29 mouse cellular contexts compared by ENCODE assay signal in genomic region chr4:139799436-139800100, GRCm38 (mm10). TPM values are rescaled to one million over a fixed set of nuclear protein-coding genes. Genes with fewer than 3 reads are reported as not detected.
A peak's percentile ranks its signal among the peaks of the same experiment; 100 is the strongest.
DNase-seq lines count a peak whose midpoint lies in the region; ATAC-seq and TF ChIP-seq lines count a peak whose summit lies in the region.
"Had no signal": no experiment of that assay in that cellular context is flagged by ENCODE, and none has a peak within 500 bp of the region (broad histone marks: within the 10 kb centered on the region; RNA-seq: fewer than 3 reads in every experiment).

No protein-coding gene starts in this region.

- no peaks in the 10 kb centered on the region for H3K36me3 ChIP-seq in embryonic facial prominence, embryonic 13.5 days
- H3K36me3 ChIP-seq in embryonic facial prominence, embryonic 10.5 days (replicated peaks): no peaks in the 10 kb centered on the region
- no peaks in the 10 kb centered on the region for H3K36me3 ChIP-seq in midbrain, embryonic 14.5 days (ENCODE audit: control insufficient read depth, insufficient read depth, low read length)
- H3K36me3 ChIP-seq in intestine, postnatal 0 days (ENCODE audit: control insufficient read depth, insufficient read depth): no peaks in the 10 kb centered on the region
- H3K36me3 ChIP-seq: embryonic facial prominence, embryonic 12.5 days; hindbrain, embryonic 12.5 days; limb, embryonic 10.5 days; midbrain, embryonic 15.5 days had no signal

- H3K4me2 ChIP-seq in embryonic facial prominence, embryonic 13.5 days: no peak overlapping the region
- no peak overlapping the region for H3K4me2 ChIP-seq in midbrain, embryonic 14.5 days (ENCODE audit: low read length)
- H3K4me2 ChIP-seq in intestine, postnatal 0 days (replicated peaks; ENCODE audit: low read depth): no peak overlapping the region
- H3K4me2 ChIP-seq: embryonic facial prominence, embryonic 12.5 days; heart, embryonic 11.5 days; hindbrain, embryonic 12.5 days; midbrain, embryonic 15.5 days had no signal

- H3K27ac ChIP-seq in embryonic facial prominence, embryonic 13.5 days: 0 out of 2 replicates have a peak overlapping the region, but pooled peaks have one; percentile 9
- no peak overlapping the region for H3K27ac ChIP-seq in embryonic facial prominence, embryonic 10.5 days (replicated peaks)
- H3K27ac ChIP-seq in midbrain, embryonic 14.5 days (replicated peaks; ENCODE audit: low read depth, low read length): no peak overlapping the region
- no peak overlapping the region for H3K27ac ChIP-seq in intestine, postnatal 0 days (ENCODE audit: low read depth, low read length)
- H3K27ac ChIP-seq: embryonic facial prominence, embryonic 12.5 days; hindbrain, embryonic 12.5 days; left cerebral cortex, adult 2 months; limb, embryonic 10.5 days; midbrain, embryonic 15.5 days had no signal

- H3K4me3 ChIP-seq in embryonic facial prominence, embryonic 13.5 days: no peak overlapping the region
- no peak overlapping the region for H3K4me3 ChIP-seq in embryonic facial prominence, embryonic 10.5 days
- no peak overlapping the region for H3K4me3 ChIP-seq in midbrain, embryonic 14.5 days (replicated peaks; ENCODE audit: low read depth, low read length)
- H3K4me3 ChIP-seq in intestine, postnatal 0 days (ENCODE audit: low read depth, low read length): no peak overlapping the region
- H3K4me3 ChIP-seq: embryonic facial prominence, embryonic 12.5 days; hindbrain, embryonic 12.5 days; left cerebral cortex, adult 2 months; limb, embryonic 10.5 days; megakaryocyte, embryonic 14.5 days; midbrain, embryonic 15.5 days had no signal

- no peak for DNase-seq in embryonic facial prominence, embryonic 10.5 days (ENCODE audit: low spot score)
- DNase-seq in thymus, postnatal 4 days: peak; percentile 71
- DNase-seq in thymus, postnatal 25 days: no peak
- DNase-seq in lung, postnatal 14 days: peak; percentile 7
- no peak for DNase-seq in midbrain, embryonic 14.5 days
- DNase-seq in left cerebral cortex, postnatal 14 days (ENCODE audit: low spot score in 2 of 2): no peak
- DNase-seq: adrenal gland, postnatal 10 days; cerebellum, adult 9-10 months; heart, postnatal 10 days; kidney, adult 8-10 months; kidney, postnatal 14 days; liver, postnatal 0 days; retina, postnatal 1 day; right cerebral cortex, postnatal 4 days had no signal

- intact Hi-C loops in left cerebral cortex, postnatal 14 days (cut with DNase I): no loop called here

- peaks cover 20% of the 10 kb centered on the region for H3K4me1 ChIP-seq in embryonic facial prominence, embryonic 13.5 days
- H3K4me1 ChIP-seq in embryonic facial prominence, embryonic 10.5 days: peaks cover 48% of the 10 kb centered on the region
- H3K4me1 ChIP-seq in midbrain, embryonic 14.5 days (ENCODE audit: control insufficient read depth, insufficient read depth, low read length): 0 out of 2 replicates have a peak, but pooled peaks cover 7% of the 10 kb centered on the region
- H3K4me1 ChIP-seq in intestine, postnatal 0 days (replicated peaks; ENCODE audit: control insufficient read depth, insufficient read depth, low read length): no peaks in the 10 kb centered on the region
- H3K4me1 ChIP-seq: megakaryocyte, embryonic 14.5 days had no signal

- no peak for TF ChIP-seq CTCF in intestine, postnatal 0 days (IDR thresholded peaks at IDR 0.05; ENCODE audit: low read depth)

- no peak overlapping the region for H3K9ac ChIP-seq in embryonic facial prominence, embryonic 13.5 days
- no peak overlapping the region for H3K9ac ChIP-seq in midbrain, embryonic 14.5 days (replicated peaks; ENCODE audit: low read length)
- H3K9ac ChIP-seq in intestine, postnatal 0 days (ENCODE audit: low read depth, low read length): no peak overlapping the region
- H3K9ac ChIP-seq: embryonic facial prominence, embryonic 12.5 days; hindbrain, embryonic 12.5 days; liver, postnatal 0 days; midbrain, embryonic 15.5 days had no signal

- H3K9me3 ChIP-seq in embryonic facial prominence, embryonic 13.5 days: no peaks in the 10 kb centered on the region
- no peaks in the 10 kb centered on the region for H3K9me3 ChIP-seq in embryonic facial prominence, embryonic 10.5 days
- no peaks in the 10 kb centered on the region for H3K9me3 ChIP-seq in midbrain, embryonic 14.5 days (ENCODE audit: control insufficient read depth, low read length)
- no peaks in the 10 kb centered on the region for H3K9me3 ChIP-seq in intestine, postnatal 0 days (ENCODE audit: control insufficient read depth)
- H3K9me3 ChIP-seq: embryonic facial prominence, embryonic 12.5 days; hindbrain, embryonic 12.5 days; limb, embryonic 10.5 days; megakaryocyte, embryonic 14.5 days; midbrain, embryonic 15.5 days had no signal

- peaks cover 14% of the 10 kb centered on the region for H3K27me3 ChIP-seq in embryonic facial prominence, embryonic 13.5 days
- peaks cover 100% of the 10 kb centered on the region for H3K27me3 ChIP-seq in embryonic facial prominence, embryonic 10.5 days (replicated peaks; ENCODE audit: low read depth, poor library complexity, severe bottlenecking)
- peaks cover 14% of the 10 kb centered on the region; the same call in 1 of the 2 replicates for H3K27me3 ChIP-seq in midbrain, embryonic 14.5 days (ENCODE audit: control insufficient read depth, insufficient read depth, low read length)
- H3K27me3 ChIP-seq in intestine, postnatal 0 days (replicated peaks; ENCODE audit: control insufficient read depth, insufficient read depth, low read length): 0 out of 2 replicates have a peak, but pooled peaks cover 11% of the 10 kb centered on the region

- ATAC-seq in embryonic facial prominence, embryonic 13.5 days (ENCODE audit: insufficient number of reproducible peaks, insufficient read depth, low FRiP score, low TSS enrichment, low read depth): no peak
- ATAC-seq in midbrain, embryonic 14.5 days (ENCODE audit: low FRiP score, low TSS enrichment): no peak
- no peak for ATAC-seq in intestine, postnatal 0 days
- ATAC-seq: forebrain, embryonic 16.5 days; inflammation-experienced regulatory T-cells, adult 6 months; liver, postnatal 0 days; midbrain, embryonic 15.5 days; Patski had no signal

- WGBS in embryonic facial prominence, embryonic 13.5 days: 69% methylated on average over 9 of the region's 10 CpGs
- WGBS in embryonic facial prominence, embryonic 10.5 days: 74% methylated on average over 10 of the region's 10 CpGs
- 75% methylated on average over 10 of the region's 10 CpGs for WGBS in midbrain, embryonic 14.5 days
- WGBS in intestine, postnatal 0 days: 71% methylated on average over 10 of the region's 10 CpGs

RNA-seq across cellular contexts. Expression of gene Pax7, which starts 33.8 kb away (rescaled TPM):
- 2.5 and 3.5 TPM in 2 replicates for polyA plus RNA-seq in embryonic facial prominence, embryonic 13.5 days (2015; fragmentation: Nextera tagmentation; extraction: Ambion mirVana)
- 1.5 and 2.6 TPM in 2 replicates for polyA plus RNA-seq in embryonic facial prominence, embryonic 10.5 days (2016; fragmentation: Nextera tagmentation; extraction: Ambion mirVana)
- 9.1 and 9.2 TPM in 2 replicates for polyA plus RNA-seq in midbrain, embryonic 14.5 days (2014; fragmentation: Nextera tagmentation; extraction: Ambion mirVana)
- total RNA-seq in left cerebral cortex, postnatal 14 days (2021): not detected
- not detected in 2 replicates for polyA plus RNA-seq in intestine, postnatal 0 days (2015; fragmentation: Nextera tagmentation; extraction: Ambion mirVana)
- total RNA-seq: common myeloid progenitor, adult 5-6 weeks; heart, postnatal 10 days; left cerebral cortex, adult 2 months; liver, adult 2 months had no signal
- polyA plus RNA-seq: forebrain, embryonic 16.5 days; gonadal fat pad, adult 2 months; inflammation-experienced regulatory T-cells, adult 6 months; liver, adult 2 months; liver, postnatal 0 days; Patski had no signal

Comparison
In these comparisons a context has a peak if more than half of its experiments do, and no peak if none do; other contexts are left out.
1. DNase-seq: peak in thymus, postnatal 4 days (single experiment) and lung, postnatal 14 days (single experiment); none in embryonic facial prominence, embryonic 10.5 days (single experiment), thymus, postnatal 25 days (single experiment), midbrain, embryonic 14.5 days (single experiment) and left cerebral cortex, postnatal 14 days (0 of 2).